In the genomic region with DNA sequence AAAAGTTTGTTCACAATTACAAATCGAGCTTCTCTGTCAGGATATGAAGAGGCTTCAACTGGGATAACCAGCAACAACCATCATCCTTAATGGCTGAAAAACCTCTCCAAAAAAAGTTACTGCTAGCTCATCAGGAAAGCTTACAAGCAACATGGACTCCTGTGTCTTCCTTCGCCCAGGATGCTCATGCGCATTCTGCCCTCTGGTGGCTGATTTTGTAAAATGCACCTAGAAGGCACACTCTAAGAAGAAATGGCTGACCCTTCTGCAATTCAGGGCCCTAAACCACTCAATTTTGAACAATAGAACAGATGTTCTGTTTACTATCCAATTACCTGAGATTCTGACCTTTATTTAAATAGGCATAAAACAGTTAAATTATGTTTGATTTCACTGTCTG, we compare ENCODE assay signal across 8 mouse cellular contexts.
DNase-seq lines count a peak whose midpoint lies in the region; ATAC-seq and TF ChIP-seq lines count a peak whose summit lies in the region.

No protein-coding gene starts in this region.

- H3K36me3 ChIP-seq in midbrain, embryonic 10.5 days: no peaks in the 10 kb centered on the region
- H3K36me3 ChIP-seq in midbrain, embryonic 13.5 days: no peaks in the 10 kb centered on the region
- no peaks in the 10 kb centered on the region for H3K36me3 ChIP-seq in neural tube, embryonic 14.5 days (ENCODE audit: control insufficient read depth, insufficient read depth, low read length)

- no peak overlapping the region for H3K27ac ChIP-seq in midbrain, embryonic 10.5 days (replicated peaks)
- H3K27ac ChIP-seq in midbrain, embryonic 13.5 days: no peak overlapping the region
- no peak overlapping the region for H3K27ac ChIP-seq in cortical plate, adult 2 months (ENCODE audit: insufficient read depth, low read length)
- H3K27ac ChIP-seq in neural tube, embryonic 14.5 days (ENCODE audit: low read depth, low read length): no peak overlapping the region

- no peak for TF ChIP-seq POLR2A in cortical plate, adult 2 months (IDR thresholded peaks at IDR 0.05; ENCODE audit: extremely low read depth, insufficient read depth, low read length)

- no peak overlapping the region for H3K4me2 ChIP-seq in midbrain, embryonic 13.5 days (replicated peaks)
- no peak overlapping the region for H3K4me2 ChIP-seq in neural tube, embryonic 14.5 days (ENCODE audit: low read depth, low read length)

- WGBS in midbrain, embryonic 10.5 days: 16% methylated on average over 3 of the region's 3 CpGs
- WGBS in midbrain, embryonic 13.5 days: 11% methylated on average over 3 of the region's 3 CpGs
- WGBS in neural tube, embryonic 14.5 days: 11% methylated on average over 3 of the region's 3 CpGs

- no peaks in the 10 kb centered on the region for H3K4me1 ChIP-seq in midbrain, embryonic 10.5 days
- no peaks in the 10 kb centered on the region for H3K4me1 ChIP-seq in midbrain, embryonic 13.5 days (replicated peaks)
- no peaks in the 10 kb centered on the region for H3K4me1 ChIP-seq in cortical plate, adult 2 months (ENCODE audit: control insufficient read depth, insufficient read depth, low read length)
- H3K4me1 ChIP-seq in neural tube, embryonic 14.5 days (ENCODE audit: control insufficient read depth, insufficient read depth, low read length): no peaks in the 10 kb centered on the region

- no peak for ATAC-seq in midbrain, embryonic 13.5 days
- peak; percentile 54; the same call in 1 of the 2 replicates for ATAC-seq in neural tube, embryonic 14.5 days (ENCODE audit: low read depth)

- no peaks in the 10 kb centered on the region for H3K27me3 ChIP-seq in midbrain, embryonic 10.5 days (ENCODE audit: low read depth, poor library complexity, severe bottlenecking)
- no peaks in the 10 kb centered on the region for H3K27me3 ChIP-seq in midbrain, embryonic 13.5 days
- H3K27me3 ChIP-seq in neural tube, embryonic 14.5 days (ENCODE audit: control insufficient read depth, insufficient read depth, low read length): no peaks in the 10 kb centered on the region

- no peak overlapping the region for H3K4me3 ChIP-seq in midbrain, embryonic 10.5 days
- H3K4me3 ChIP-seq in midbrain, embryonic 13.5 days (replicated peaks): no peak overlapping the region
- no peak overlapping the region for H3K4me3 ChIP-seq in cortical plate, adult 2 months (ENCODE audit: insufficient read depth, low read length)
- no peak overlapping the region for H3K4me3 ChIP-seq in neural tube, embryonic 14.5 days (ENCODE audit: low read depth, low read length)

- intact Hi-C loops in left cerebral cortex, postnatal 14 days (cut with DNase I): loop anchor here (5.0 kb wide), 1 partner anchor 924 kb away; no protein-coding TSS in a partner anchor

- no peaks in the 10 kb centered on the region for H3K9me3 ChIP-seq in midbrain, embryonic 10.5 days (replicated peaks)
- H3K9me3 ChIP-seq in midbrain, embryonic 13.5 days: no peaks in the 10 kb centered on the region
- no peaks in the 10 kb centered on the region for H3K9me3 ChIP-seq in neural tube, embryonic 14.5 days (ENCODE audit: control insufficient read depth, low read length)

- peak; percentile 80 for TF ChIP-seq CTCF in cortical plate, adult 2 months (IDR thresholded peaks at IDR 0.05; ENCODE audit: extremely low read depth, insufficient read depth, low read length)

- peak; percentile 65 for DNase-seq in midbrain, embryonic 10.5 days (ENCODE audit: low spot score)
- peak; percentile 43 for DNase-seq in WW6 (ENCODE audit: low read depth, low spot score)
- DNase-seq in heart, postnatal 4 days: peak; percentile 66
- peak; percentile 80 to 83 for DNase-seq in left cerebral cortex, postnatal 14 days (ENCODE audit: low spot score in 2 of 2)
- peak; percentile 10 to 19 for DNase-seq in thymus, postnatal 36 days

- H3K9ac ChIP-seq in midbrain, embryonic 13.5 days (replicated peaks): no peak overlapping the region
- H3K9ac ChIP-seq in neural tube, embryonic 14.5 days (replicated peaks; ENCODE audit: low read depth, low read length): no peak overlapping the region

Comparison
In these comparisons a context has a peak if more than half of its experiments do, and no peak if none do; other contexts are left out.
1. DNase-seq: peak in every context shown above with its lines; median percentile 82 in left cerebral cortex, postnatal 14 days; 66 in heart, postnatal 4 days; 65 in midbrain, embryonic 10.5 days; 43 in WW6; 14 in thymus, postnatal 36 days.